Mouse (Mus musculus): ENCODE results near the gene Etfrf1.

Etfrf1 gene

GRCm38 (mm10) chr6:145210816-145211338 is at the start of gene Etfrf1, which contains the start of gene Casc1:
Etfrf1 (plus strand) TSS chr6:145211134.
Casc1 (minus strand) TSS chr6:145211005.
- DNase-seq (ENCODE audit: low spot score in 2 of 2) = peak; percentile 99

GRCm38 (mm10) chr6:145171892-145172606 is 38.9 kb upstream of the Etfrf1 start:
- DNase-seq (ENCODE audit: low spot score in 2 of 2) = no peak

- no peak for DNase-seq (ENCODE audit: low spot score in 2 of 2)
These were observed 37.1 kb upstream of the Etfrf1 start for GRCm38 (mm10) chr6:145173781-145174191.

- no peak for DNase-seq (ENCODE audit: low spot score in 2 of 2)
These were observed 35.4 kb upstream of the Etfrf1 start for GRCm38 (mm10) chr6:145175571-145175981.

GRCm38 (mm10) chr6:145176474-145176873 is 34.5 kb upstream of the Etfrf1 start:
- DNase-seq (ENCODE audit: low spot score in 2 of 2) = no peak

GRCm38 (mm10) chr6:145179665-145180064 is 31.3 kb upstream of the Etfrf1 start:
- no peak for DNase-seq (ENCODE audit: low spot score in 2 of 2)

- DNase-seq (ENCODE audit: low spot score in 2 of 2) = no peak
These were observed 28.9 kb upstream of the Etfrf1 start for GRCm38 (mm10) chr6:145182044-145182443.

GRCm38 (mm10) chr6:145186096-145186495 is 24.8 kb upstream of the Etfrf1 start:
- no peak for DNase-seq (ENCODE audit: low spot score in 2 of 2)

- DNase-seq (ENCODE audit: low spot score in 2 of 2) = peak; percentile 45 to 61
These were observed 23.5 kb upstream of the Etfrf1 start for GRCm38 (mm10) chr6:145187093-145188088.

- DNase-seq (ENCODE audit: low spot score in 2 of 2) = no peak
These were observed 17.9 kb upstream of the Etfrf1 start for GRCm38 (mm10) chr6:145193038-145193437.

- no peak for DNase-seq (ENCODE audit: low spot score in 2 of 2)
These were observed 17.5 kb upstream of the Etfrf1 start for GRCm38 (mm10) chr6:145193446-145193845.

- DNase-seq (ENCODE audit: low spot score in 2 of 2) = peak in 1 of 2 experiments; percentile 36
These were observed 12.8 kb upstream of the Etfrf1 start for GRCm38 (mm10) chr6:145197949-145198686.

- no peak for DNase-seq (ENCODE audit: low spot score in 2 of 2)
These were observed 8.4 kb upstream of the Etfrf1 start for GRCm38 (mm10) chr6:145202432-145203125.

GRCm38 (mm10) chr6:145204440-145204839 is 6.5 kb upstream of the Etfrf1 start:
- DNase-seq (ENCODE audit: low spot score in 2 of 2) = no peak

GRCm38 (mm10) chr6:145205142-145205541 is 5.8 kb upstream of the Etfrf1 start:
- DNase-seq (ENCODE audit: low spot score in 2 of 2) = no peak

GRCm38 (mm10) chr6:145210056-145210680 is 766 bp upstream of the Etfrf1 start:
- no peak for DNase-seq (ENCODE audit: low spot score in 2 of 2)

GRCm38 (mm10) chr6:145211376-145212305 is 707 bp downstream of the Etfrf1 start:
- no peak for DNase-seq (ENCODE audit: low spot score in 2 of 2)

- no peak for DNase-seq (ENCODE audit: low spot score in 2 of 2)
These were observed 3.0 kb downstream of the Etfrf1 start for GRCm38 (mm10) chr6:145213916-145214315.

GRCm38 (mm10) chr6:145215826-145216225 is 4.9 kb downstream of the Etfrf1 start:
- DNase-seq (ENCODE audit: low spot score in 2 of 2) = no peak

Data from right cerebral cortex, postnatal 36 days (tissue).